Mouse (Mus musculus): ENCODE results near the gene Rbm20. TPM values are rescaled to one million over a fixed set of nuclear protein-coding genes. Genes with fewer than 3 reads are reported as not detected.

Gene Rbm20
- polyA plus RNA-seq, 1 experiment from 2014 or later: 5.1 TPM

Other genes with a start within 250 kb of the Rbm20 start
- 3.2 and 3.9 TPM in 2 replicates for gene Dusp5, start 148.2 kb upstream of the Rbm20 start, polyA plus RNA-seq (2016; fragmentation: Nextera tagmentation; extraction: Ambion mirVana)
- gene Nutf2-ps1, start 88.2 kb upstream of the Rbm20 start, polyA plus RNA-seq (2016; fragmentation: Nextera tagmentation; extraction: Ambion mirVana): 449 and 459 TPM in 2 replicates
- gene Smc3, start 76.9 kb upstream of the Rbm20 start, polyA plus RNA-seq (2016; fragmentation: Nextera tagmentation; extraction: Ambion mirVana): 83.4 and 83.8 TPM in 2 replicates
- gene Pdcd4, start 214.9 kb downstream of the Rbm20 start, polyA plus RNA-seq (2016; fragmentation: Nextera tagmentation; extraction: Ambion mirVana): 106 and 107 TPM in 2 replicates

All from limb, embryonic 12.5 days (tissue).